Mouse (Mus musculus): ENCODE measurements at regions not wholly inside any gene's neighbourhood (a gene's known extent, or its start where the extent isn't known, plus 50 kb on each side); places are given as distances from the start of the nearest gene placed in this dataset.

DNA sequence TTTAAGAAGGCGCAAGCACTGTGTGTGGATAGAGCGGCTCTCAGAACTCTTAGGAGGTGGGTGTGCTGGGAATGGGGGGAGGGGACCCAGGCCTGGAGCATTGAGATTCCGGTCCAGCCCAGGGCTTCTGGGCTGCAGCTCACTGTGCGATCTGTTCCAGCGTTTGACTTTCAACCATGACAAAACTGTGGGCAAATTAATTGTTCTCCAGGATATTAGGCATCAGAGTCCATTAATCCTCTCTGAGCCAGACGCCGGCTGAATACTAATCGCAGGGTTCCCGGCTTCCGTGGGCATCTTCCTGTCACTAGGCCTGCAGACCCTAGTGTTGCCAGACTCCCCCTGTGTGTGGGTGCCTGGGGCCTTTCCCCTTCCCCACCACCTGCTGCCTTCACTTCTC is 73.3 kb upstream of the Gm26897 start:
- no peak for TF ChIP-seq CHD2 (IDR thresholded peaks at IDR 0.05; ENCODE audit: low read depth, low read length)
- no peak for TF ChIP-seq MAFK (IDR thresholded peaks at IDR 0.05; ENCODE audit: insufficient read depth, low read depth, low read length)

Measured in ES-E14 (cell line).